Mouse (Mus musculus) right cerebral cortex, postnatal 36 days (tissue): ENCODE results near the gene Stx6.
A peak's percentile ranks its signal among the peaks of the same experiment; 100 is the strongest.

Experiments used
- DNase-seq, 2 experiments: peaks; one replicate each; pipeline ENCODE4 v3.0.0; 2022; ENCODE audit warnings: low spot score in 2 of 2, mixed read lengths in 1 of 2

Gene Stx6

GRCm38 (mm10) chr1:155205822-155206660, 47.5 kb downstream of the Stx6 start:
- DNase-seq: no peak

- DNase-seq: no peak
Observed at GRCm38 (mm10) chr1:155207859-155208258, 49.3 kb downstream of the Stx6 start.

- DNase-seq: no peak
Observed at GRCm38 (mm10) chr1:155210011-155210763, 51.7 kb downstream of the Stx6 start.

GRCm38 (mm10) chr1:155211017-155211416, 52.5 kb downstream of the Stx6 start:
- no peak for DNase-seq

GRCm38 (mm10) chr1:155212081-155212480, 53.6 kb downstream of the Stx6 start:
- no peak for DNase-seq

- DNase-seq: no peak
Observed at GRCm38 (mm10) chr1:155212493-155212892, 54.0 kb downstream of the Stx6 start.

- no peak for DNase-seq
Observed at GRCm38 (mm10) chr1:155212936-155213774, 54.6 kb downstream of the Stx6 start.

- DNase-seq: no peak
Observed at GRCm38 (mm10) chr1:155213912-155214311, 55.4 kb downstream of the Stx6 start.

GRCm38 (mm10) chr1:155215066-155215764, 56.7 kb downstream of the Stx6 start:
- peak; percentile 78 to 88 for DNase-seq

GRCm38 (mm10) chr1:155216313-155216712, 57.8 kb downstream of the Stx6 start:
- DNase-seq: no peak

GRCm38 (mm10) chr1:155216844-155217243, 58.3 kb downstream of the Stx6 start:
- DNase-seq: no peak

GRCm38 (mm10) chr1:155217865-155218541, 59.5 kb downstream of the Stx6 start:
- DNase-seq: no peak

- no peak for DNase-seq
Observed at GRCm38 (mm10) chr1:155218924-155219323, 60.4 kb downstream of the Stx6 start.

- no peak for DNase-seq
Observed at GRCm38 (mm10) chr1:155222101-155222669, 63.7 kb downstream of the Stx6 start.

- DNase-seq: no peak
Observed at GRCm38 (mm10) chr1:155223036-155223435, 64.5 kb downstream of the Stx6 start.

- peak in 1 of 2 experiments; percentile 56 for DNase-seq
Observed at GRCm38 (mm10) chr1:155223849-155224554, 65.5 kb downstream of the Stx6 start.

- peak in 1 of 2 experiments; percentile 69 for DNase-seq
Observed at GRCm38 (mm10) chr1:155229464-155230411, 71.2 kb downstream of the Stx6 start.

- DNase-seq: no peak
Observed at GRCm38 (mm10) chr1:155232385-155232784, 73.9 kb downstream of the Stx6 start.

- DNase-seq: no peak
Observed at GRCm38 (mm10) chr1:155232786-155233185, 74.3 kb downstream of the Stx6 start.
